Mouse (Mus musculus): Measurements from ENCODE around the gene Ppp1r21. TPM values are rescaled to one million over a fixed set of nuclear protein-coding genes. Genes with fewer than 3 reads are reported as not detected.

Gene Ppp1r21
- polyA plus RNA-seq, 1 experiment from 2014 or later: 8.0 TPM

- no peak overlapping the region for H3K4me3 ChIP-seq (replicated peaks)
- H3K27ac ChIP-seq: no peak overlapping the region
- no peaks in the 10 kb centered on the region for H3K27me3 ChIP-seq
- no peak overlapping the region for H3K4me2 ChIP-seq
- DNase-seq (no peak), ATAC-seq (ENCODE audit: low read depth) (no peak)
- H3K4me1 ChIP-seq (replicated peaks): no peaks in the 10 kb centered on the region
- no peaks in the 10 kb centered on the region for H3K9me3 ChIP-seq (replicated peaks)
- peaks cover 29% of the 10 kb centered on the region for H3K36me3 ChIP-seq
- WGBS (ENCODE audit: insufficient replicate concordance): 85% methylated on average over 10 of the region's 10 CpGs
- no peak overlapping the region for H3K9ac ChIP-seq
Measured at GRCm38 (mm10) chr17:88494772-88495132, 35.2 kb upstream of the Ppp1r21 start.

GRCm38 (mm10) chr17:88498090-88498682, 31.7 kb upstream of the Ppp1r21 start:
- H3K27me3 ChIP-seq: no peaks in the 10 kb centered on the region
- H3K36me3 ChIP-seq: peaks cover 3% of the 10 kb centered on the region
- no peaks in the 10 kb centered on the region for H3K4me1 ChIP-seq (replicated peaks)
- H3K27ac ChIP-seq: no peak overlapping the region
- no peak; the same call in 1 of the 2 replicates for ATAC-seq (ENCODE audit: low read depth)
- H3K4me2 ChIP-seq: no peak overlapping the region
- 54% methylated on average over 5 of the region's 5 CpGs for WGBS (ENCODE audit: insufficient replicate concordance)
- H3K4me3 ChIP-seq (replicated peaks): no peak overlapping the region
- no peaks in the 10 kb centered on the region for H3K9me3 ChIP-seq (replicated peaks)
- no peak for DNase-seq
- no peak overlapping the region for H3K9ac ChIP-seq

GRCm38 (mm10) chr17:88504056-88504455, 25.9 kb upstream of the Ppp1r21 start:
- Histone ChIP-seq H3K27ac (no peak overlapping the region), H3K4me2 (no peak overlapping the region), H3K36me3 (no peaks in the 10 kb centered on the region), H3K4me3 (replicated peaks) (no peak overlapping the region), H3K27me3 (no peaks in the 10 kb centered on the region), H3K9me3 (replicated peaks) (no peaks in the 10 kb centered on the region), H3K4me1 (replicated peaks) (peaks cover 13% of the 10 kb centered on the region; the same call in 1 of the 2 replicates), H3K9ac (no peak overlapping the region)
- 83% methylated on average over 13 of the region's 13 CpGs for WGBS (ENCODE audit: insufficient replicate concordance)
- DNase-seq (no peak), ATAC-seq (ENCODE audit: low read depth) (no peak)

GRCm38 (mm10) chr17:88505275-88505723, 24.6 kb upstream of the Ppp1r21 start:
- no peak overlapping the region for H3K27ac ChIP-seq
- H3K4me1 ChIP-seq (replicated peaks): peaks cover 16% of the 10 kb centered on the region; the same call in 1 of the 2 replicates
- H3K4me3 ChIP-seq (replicated peaks): no peak overlapping the region
- no peak; the same call in 1 of the 2 replicates for ATAC-seq (ENCODE audit: low read depth)
- WGBS (ENCODE audit: insufficient replicate concordance): 44% methylated on average over 10 of the region's 10 CpGs
- H3K36me3 ChIP-seq: no peaks in the 10 kb centered on the region
- no peak overlapping the region for H3K9ac ChIP-seq
- no peak overlapping the region for H3K4me2 ChIP-seq
- no peaks in the 10 kb centered on the region for H3K9me3 ChIP-seq (replicated peaks)
- no peak for DNase-seq
- no peaks in the 10 kb centered on the region for H3K27me3 ChIP-seq

- Histone ChIP-seq H3K9ac (no peak overlapping the region), H3K4me1 (replicated peaks) (peaks cover 16% of the 10 kb centered on the region; the same call in 1 of the 2 replicates), H3K27me3 (no peaks in the 10 kb centered on the region), H3K4me3 (replicated peaks) (no peak overlapping the region), H3K27ac (no peak overlapping the region), H3K4me2 (no peak overlapping the region), H3K36me3 (no peaks in the 10 kb centered on the region), H3K9me3 (replicated peaks) (no peaks in the 10 kb centered on the region)
- ATAC-seq (ENCODE audit: low read depth) (no peak), DNase-seq (no peak)
- WGBS (ENCODE audit: insufficient replicate concordance): 80% methylated on average over 15 of the region's 15 CpGs
Measured at GRCm38 (mm10) chr17:88505941-88506340, 24.0 kb upstream of the Ppp1r21 start.

- H3K9me3 ChIP-seq (replicated peaks): no peaks in the 10 kb centered on the region
- no peak overlapping the region for H3K4me2 ChIP-seq
- DNase-seq: no peak
- no peak overlapping the region for H3K4me3 ChIP-seq (replicated peaks)
- ATAC-seq (ENCODE audit: low read depth): no peak
- no peak overlapping the region for H3K27ac ChIP-seq
- peaks cover 16% of the 10 kb centered on the region; the same call in 1 of the 2 replicates for H3K4me1 ChIP-seq (replicated peaks)
- WGBS (ENCODE audit: insufficient replicate concordance): 66% methylated on average over 10 of the region's 10 CpGs
- no peaks in the 10 kb centered on the region for H3K27me3 ChIP-seq
- no peaks in the 10 kb centered on the region for H3K36me3 ChIP-seq
- no peak overlapping the region for H3K9ac ChIP-seq
Measured at GRCm38 (mm10) chr17:88507376-88507775, 22.5 kb upstream of the Ppp1r21 start.

- Histone ChIP-seq H3K27ac (0 out of 2 replicates have a peak overlapping the region, but pooled peaks have one; percentile 5), H3K27me3 (no peaks in the 10 kb centered on the region), H3K36me3 (no peaks in the 10 kb centered on the region), H3K9ac (peak overlapping the region; percentile 39), H3K4me3 (replicated peaks) (0 out of 2 replicates have a peak overlapping the region, but pooled peaks have one; percentile 13), H3K9me3 (replicated peaks) (no peaks in the 10 kb centered on the region), H3K4me1 (replicated peaks) (peaks cover 16% of the 10 kb centered on the region; the same call in 1 of the 2 replicates), H3K4me2 (peak overlapping the region; percentile 34)
- DNase-seq: peak; percentile 45
- WGBS (ENCODE audit: insufficient replicate concordance): 25% methylated on average over 12 of the region's 12 CpGs
- peak; percentile 53 for ATAC-seq (ENCODE audit: low read depth)
Measured at GRCm38 (mm10) chr17:88508846-88509508, 20.9 kb upstream of the Ppp1r21 start.

GRCm38 (mm10) chr17:88509999-88510398, 19.9 kb upstream of the Ppp1r21 start:
- H3K4me1 ChIP-seq (replicated peaks): peaks cover 16% of the 10 kb centered on the region; the same call in 1 of the 2 replicates
- no peaks in the 10 kb centered on the region for H3K9me3 ChIP-seq (replicated peaks)
- H3K4me2 ChIP-seq: no peak overlapping the region
- H3K27me3 ChIP-seq: no peaks in the 10 kb centered on the region
- H3K36me3 ChIP-seq: no peaks in the 10 kb centered on the region
- H3K27ac ChIP-seq: no peak overlapping the region
- H3K4me3 ChIP-seq (replicated peaks): no peak overlapping the region
- DNase-seq: no peak
- no peak for ATAC-seq (ENCODE audit: low read depth)
- no peak overlapping the region for H3K9ac ChIP-seq
- WGBS (ENCODE audit: insufficient replicate concordance): 54% methylated on average over 3 of the region's 3 CpGs

- ATAC-seq (ENCODE audit: low read depth) (peak; percentile 63), DNase-seq (peak; percentile 70)
- 18% methylated on average over 10 of the region's 10 CpGs for WGBS (ENCODE audit: insufficient replicate concordance)
- no peak overlapping the region for H3K9ac ChIP-seq
- peaks cover 8% of the 10 kb centered on the region; the same call in 1 of the 2 replicates for H3K4me1 ChIP-seq (replicated peaks)
- no peaks in the 10 kb centered on the region for H3K27me3 ChIP-seq
- H3K36me3 ChIP-seq: no peaks in the 10 kb centered on the region
- H3K4me2 ChIP-seq: no peak overlapping the region
- H3K9me3 ChIP-seq (replicated peaks): no peaks in the 10 kb centered on the region
- no peak overlapping the region for H3K27ac ChIP-seq
- no peak overlapping the region for H3K4me3 ChIP-seq (replicated peaks)
Measured at GRCm38 (mm10) chr17:88511095-88511551, 18.8 kb upstream of the Ppp1r21 start.

GRCm38 (mm10) chr17:88516477-88516876, 13.4 kb upstream of the Ppp1r21 start:
- no peak overlapping the region for H3K4me2 ChIP-seq
- no peak for ATAC-seq (ENCODE audit: low read depth)
- H3K4me1 ChIP-seq (replicated peaks): no peaks in the 10 kb centered on the region
- H3K9ac ChIP-seq: no peak overlapping the region
- H3K36me3 ChIP-seq: no peaks in the 10 kb centered on the region
- H3K4me3 ChIP-seq (replicated peaks): no peak overlapping the region
- no peak overlapping the region for H3K27ac ChIP-seq
- 52% methylated on average over 7 of the region's 7 CpGs for WGBS (ENCODE audit: insufficient replicate concordance)
- no peak for DNase-seq
- H3K9me3 ChIP-seq (replicated peaks): no peaks in the 10 kb centered on the region
- H3K27me3 ChIP-seq: no peaks in the 10 kb centered on the region

GRCm38 (mm10) chr17:88527781-88528180, 2.1 kb upstream of the Ppp1r21 start:
- no peak overlapping the region for H3K4me2 ChIP-seq
- H3K4me1 ChIP-seq (replicated peaks): peaks cover 21% of the 10 kb centered on the region
- no peak for ATAC-seq (ENCODE audit: low read depth)
- no peak overlapping the region for H3K27ac ChIP-seq
- DNase-seq: no peak
- no peak overlapping the region for H3K4me3 ChIP-seq (replicated peaks)
- no peak overlapping the region for H3K9ac ChIP-seq
- no peaks in the 10 kb centered on the region for H3K36me3 ChIP-seq
- WGBS (ENCODE audit: insufficient replicate concordance): 37% methylated on average over 2 of the region's 2 CpGs
- no peaks in the 10 kb centered on the region for H3K9me3 ChIP-seq (replicated peaks)
- peaks cover 16% of the 10 kb centered on the region for H3K27me3 ChIP-seq
